Mouse (Mus musculus) myocyte (in vitro differentiated cells): Measurements from ENCODE around the gene Kcnh3. TPM values are rescaled to one million over a fixed set of nuclear protein-coding genes. Genes with fewer than 3 reads are reported as not detected.

ENCODE experiments used
- H3K27me3 ChIP-seq: one replicate; pipeline ENCODE4 v1.6.1; 2011; ENCODE audit not compliant: control insufficient read depth, insufficient read depth, insufficient read length
- H3K36me3 ChIP-seq: one replicate; pipeline ENCODE4 v1.6.1; 2011; ENCODE audit not compliant: control insufficient read depth, insufficient read depth
- H3K4me2 ChIP-seq: one replicate; pipeline ENCODE4 v1.6.1; 2011; ENCODE audit warnings: low read depth, control low read depth
- H3K4me3 ChIP-seq: one replicate; pipeline ENCODE4 v1.5.1; 2011; ENCODE audit warnings: mild to moderate bottlenecking, control low read depth, moderate library complexity
- H3K79me2 ChIP-seq: one replicate; pipeline ENCODE4 v1.6.1; 2011; ENCODE audit not compliant: control insufficient read depth, insufficient read depth
- H3ac ChIP-seq: one replicate; pipeline ENCODE4 v1.6.1; 2011; ENCODE audit not compliant: control insufficient read depth, insufficient read length
- CEBPB ChIP-seq: IDR thresholded peaks from 2 replicates; pipeline ENCODE4 v1.6.1; 2011; ENCODE audit warnings: mild to moderate bottlenecking, moderate library complexity; ENCODE audit not compliant: poor library complexity, insufficient read depth, severe bottlenecking
- E2F4 ChIP-seq: IDR thresholded peaks from one replicate; pipeline ENCODE4 v1.6.1; 2011; ENCODE audit warnings: mild to moderate bottlenecking, control low read depth, moderate library complexity; ENCODE audit not compliant: insufficient read depth
- MAX ChIP-seq: IDR thresholded peaks from one replicate; pipeline ENCODE4 v1.6.1; 2011; ENCODE audit warnings: low read depth, mild to moderate bottlenecking, control low read depth
- MYOD1 ChIP-seq, 3 experiments: IDR thresholded peaks; one replicate each; pipeline ENCODE4 v1.6.1; 2011; ENCODE audit warnings: control low read depth in 2 of 3, low read depth in 2 of 3, mild to moderate bottlenecking in 2 of 3, moderate library complexity in 1 of 3; ENCODE audit not compliant: insufficient read length in 2 of 3, control insufficient read depth in 1 of 3
- MYOG ChIP-seq, 3 experiments: IDR thresholded peaks; one replicate each; pipeline ENCODE4 v1.6.1; 2011; ENCODE audit warnings: control low read depth in 2 of 3, low read depth in 2 of 3, mild to moderate bottlenecking in 2 of 3; ENCODE audit not compliant: insufficient read length in 2 of 3, control insufficient read depth in 1 of 3, insufficient read depth in 1 of 3
- POLR2A ChIP-seq: IDR thresholded peaks from one replicate; pipeline ENCODE4 v1.6.1; 2011; ENCODE audit warnings: low read depth, mild to moderate bottlenecking, control low read depth, moderate library complexity; ENCODE audit not compliant: insufficient read length
- POLR2AphosphoS2 ChIP-seq: IDR thresholded peaks from one replicate; pipeline ENCODE4 v1.6.1; 2011; ENCODE audit warnings: low read depth, control low read depth; ENCODE audit not compliant: insufficient read length
- REST ChIP-seq: IDR thresholded peaks from one replicate; pipeline ENCODE4 v1.6.1; 2011; ENCODE audit warnings: mild to moderate bottlenecking, control low read depth, moderate library complexity; ENCODE audit not compliant: insufficient read depth, insufficient read length
- SRF ChIP-seq: IDR thresholded peaks from one replicate; pipeline ENCODE4 v1.6.1; 2011; ENCODE audit warnings: low read depth; ENCODE audit not compliant: control insufficient read depth, insufficient read length
- TCF12 ChIP-seq: IDR thresholded peaks from one replicate; pipeline ENCODE4 v1.6.1; 2011; ENCODE audit warnings: mild to moderate bottlenecking, control low read depth; ENCODE audit not compliant: poor library complexity, insufficient read depth, severe bottlenecking
- TCF3 ChIP-seq: IDR thresholded peaks from one replicate; pipeline ENCODE4 v1.6.1; 2011; ENCODE audit warnings: low read depth, control low read depth; ENCODE audit not compliant: insufficient read length
- USF1 ChIP-seq: IDR thresholded peaks from one replicate; pipeline ENCODE4 v1.6.1; 2011; ENCODE audit warnings: low read depth, mild to moderate bottlenecking, control low read depth, moderate library complexity
- polyA plus RNA-seq: library from polyadenylated mRNA; unstranded; fragments of >200 nt; fragmentation: generic; extraction: Trizol; gene quantifications from one replicate; pipeline ENCODE4 v1.2.1, GENCODE M21; 2012; ENCODE audit warnings: missing spikeins

Kcnh3 gene
- polyA plus RNA-seq, 1 experiment, result 0.17 TPM

DNA sequence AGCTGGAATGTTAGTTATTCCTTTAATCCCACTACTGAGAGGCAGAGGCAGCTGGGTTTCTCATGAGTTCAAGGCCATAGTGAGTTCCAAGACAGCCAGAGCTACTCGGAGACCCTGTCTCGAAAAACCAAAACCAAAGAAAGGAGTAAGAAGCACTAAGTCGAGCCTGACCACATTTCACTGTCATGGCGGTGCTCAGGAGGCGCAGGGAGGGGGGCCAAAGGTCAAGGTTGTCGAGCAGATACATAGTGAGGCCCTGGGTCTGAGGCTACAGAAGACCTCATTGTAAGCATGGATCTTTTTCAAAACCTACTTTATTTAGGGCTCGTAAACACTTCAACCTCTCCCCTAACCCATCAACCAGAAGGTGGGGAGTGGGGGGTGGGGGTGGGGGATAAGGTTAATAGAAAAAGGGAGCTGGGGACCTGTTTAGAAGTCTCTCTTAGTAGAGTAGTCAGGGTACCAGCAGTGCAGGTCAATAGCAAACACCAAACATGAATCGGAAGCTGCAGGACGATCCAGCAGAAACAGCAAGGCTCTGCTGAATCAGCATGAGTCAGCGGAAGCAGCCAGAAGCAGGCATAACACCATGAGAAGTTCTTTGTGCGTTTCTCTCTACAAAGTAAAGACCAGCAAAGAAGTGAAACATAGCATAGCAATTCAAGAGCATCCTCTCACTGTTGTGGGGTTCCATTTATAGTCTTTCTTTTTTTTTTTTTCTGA lies 8.8 kb upstream of the Kcnh3 start:
- Histone ChIP-seq H3ac (no peak overlapping the region), H3K4me2 (no peak overlapping the region), H3K79me2 (no peaks in the 10 kb centered on the region), H3K4me3 (no peak overlapping the region), H3K27me3 (peaks cover 13% of the 10 kb centered on the region), H3K36me3 (peaks cover 22% of the 10 kb centered on the region)
- TF ChIP-seq SRF (no peak), REST (no peak), USF1 (no peak), MYOG (IDR thresholded peaks at IDR 0.05; ENCODE audit: control insufficient read depth in 1 of 3, insufficient read depth in 1 of 3, insufficient read length in 2 of 3, low read depth in 2 of 3) (no peak), POLR2AphosphoS2 (no peak), E2F4 (no peak), MYOD1 (IDR thresholded peaks at IDR 0.05; ENCODE audit: control insufficient read depth in 1 of 3, insufficient read length in 2 of 3, low read depth in 2 of 3) (no peak), CEBPB (no peak), TCF12 (no peak), POLR2A (no peak)

DNA sequence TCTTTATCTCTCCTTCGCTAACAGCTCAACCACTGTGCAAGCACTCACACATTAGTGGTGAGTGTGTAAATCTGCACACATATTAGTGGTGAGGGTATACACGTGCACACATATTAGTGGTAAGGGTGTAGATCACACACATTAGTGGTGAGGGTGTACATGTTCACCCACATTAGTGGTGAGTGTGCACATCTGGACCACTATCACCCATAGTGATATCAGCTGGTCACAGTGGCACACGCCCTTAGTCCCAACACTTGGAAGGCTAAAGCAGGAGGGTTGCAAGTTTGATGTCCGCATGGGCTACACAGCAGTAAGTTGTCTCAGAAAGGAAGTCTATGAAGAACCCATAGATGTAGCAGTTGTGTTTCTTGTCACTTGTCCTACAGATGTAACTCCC lies 7.0 kb upstream of the Kcnh3 start:
- Histone ChIP-seq H3K27me3 (peaks cover 30% of the 10 kb centered on the region), H3K4me2 (no peak overlapping the region), H3K4me3 (no peak overlapping the region), H3K36me3 (peaks cover 10% of the 10 kb centered on the region), H3ac (no peak overlapping the region), H3K79me2 (no peaks in the 10 kb centered on the region)
- TF ChIP-seq USF1 (no peak), CEBPB (no peak), POLR2A (no peak), REST (no peak), MYOD1 (IDR thresholded peaks at IDR 0.05; ENCODE audit: control insufficient read depth in 1 of 3, insufficient read length in 2 of 3, low read depth in 2 of 3) (no peak), SRF (no peak), MYOG (IDR thresholded peaks at IDR 0.05; ENCODE audit: control insufficient read depth in 1 of 3, insufficient read depth in 1 of 3, insufficient read length in 2 of 3, low read depth in 2 of 3) (no peak), E2F4 (no peak)

DNA sequence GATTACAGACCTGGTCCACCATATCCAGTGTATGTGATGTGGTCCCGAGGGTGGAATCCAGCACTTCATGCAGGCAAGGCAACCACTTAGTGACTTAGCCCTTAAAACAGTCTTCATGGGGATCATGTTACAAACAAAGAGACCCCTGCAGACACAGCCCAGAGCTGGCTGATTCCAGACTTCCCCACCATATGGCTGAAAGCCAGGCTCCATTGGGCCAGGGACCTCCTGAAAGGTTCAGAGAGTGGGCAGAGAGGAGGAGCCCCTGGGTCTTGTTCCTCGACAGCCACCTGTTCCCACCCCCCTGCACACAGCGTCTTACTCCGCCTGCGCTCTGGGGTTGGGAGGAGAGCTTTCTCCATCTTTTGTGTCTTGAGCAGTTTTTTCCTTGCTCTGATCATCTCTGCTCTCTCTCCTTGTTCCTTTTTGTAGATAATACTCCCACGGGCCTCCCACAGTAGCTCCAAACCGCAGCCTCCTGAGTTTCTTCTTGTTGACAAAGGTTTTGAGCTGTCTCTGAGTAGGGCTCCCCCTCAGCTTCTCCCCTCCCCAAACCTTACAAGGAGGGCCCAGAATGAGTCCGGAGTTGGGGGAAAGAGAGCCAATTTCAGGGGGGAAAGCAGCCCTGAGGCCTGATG lies 3.2 kb upstream of the Kcnh3 start:
- Histone ChIP-seq H3K4me2 (no peak overlapping the region), H3K36me3 (no peaks in the 10 kb centered on the region), H3K4me3 (no peak overlapping the region), H3ac (no peak overlapping the region), H3K79me2 (no peaks in the 10 kb centered on the region), H3K27me3 (peaks cover 68% of the 10 kb centered on the region)
- TF ChIP-seq REST, result no peak
- TF ChIP-seq USF1, result no peak
- no peak for TF ChIP-seq MYOG (IDR thresholded peaks at IDR 0.05; ENCODE audit: control insufficient read depth in 1 of 3, insufficient read depth in 1 of 3, insufficient read length in 2 of 3, low read depth in 2 of 3)

DNA sequence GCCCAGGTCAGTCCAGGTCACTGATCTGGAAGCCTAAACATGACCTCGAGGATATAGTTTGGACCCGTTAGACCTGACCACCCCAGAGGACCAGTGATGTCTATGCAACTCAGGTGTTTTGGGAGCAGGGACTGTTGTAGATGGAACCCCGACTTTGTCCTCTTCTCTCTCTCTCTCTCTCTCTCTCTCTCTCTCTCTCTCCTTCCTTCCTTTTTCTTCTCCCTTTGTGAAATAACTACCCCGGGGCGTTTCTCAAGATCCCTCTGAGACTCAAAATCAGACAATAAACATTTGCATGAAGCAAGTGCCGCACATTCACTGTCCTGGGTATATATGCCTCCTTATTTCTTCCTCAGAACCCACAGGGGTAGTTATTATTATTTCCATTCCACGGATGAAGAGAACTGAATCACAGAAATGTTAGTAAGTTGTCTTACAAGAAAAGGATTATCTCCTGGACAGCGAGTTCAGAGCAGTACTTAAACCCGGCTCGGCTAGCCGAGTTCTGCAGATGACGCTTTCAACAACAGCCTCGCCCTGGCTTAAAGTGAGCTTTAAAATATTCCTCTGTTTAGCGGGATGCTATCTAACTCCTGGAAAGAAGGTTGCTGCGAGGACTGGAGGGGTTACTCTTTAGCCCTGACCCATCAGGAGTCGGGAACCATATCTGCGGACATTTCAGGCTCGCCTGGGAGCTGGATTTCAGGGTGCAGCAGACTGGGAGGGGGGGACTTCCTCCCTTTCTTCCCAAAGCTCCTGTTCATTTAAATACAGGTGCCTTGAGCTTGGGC lies 1.7 kb upstream of the Kcnh3 start:
- Histone ChIP-seq H3ac (no peak overlapping the region), H3K4me3 (peak overlapping the region; percentile 32), H3K27me3 (peaks cover 84% of the 10 kb centered on the region), H3K79me2 (no peaks in the 10 kb centered on the region), H3K36me3 (no peaks in the 10 kb centered on the region), H3K4me2 (peak overlapping the region; percentile 100)
- no peak for TF ChIP-seq POLR2AphosphoS2
- no peak for TF ChIP-seq MAX
- TF ChIP-seq TCF3, result no peak
- TF ChIP-seq MYOD1 (IDR thresholded peaks at IDR 0.05; ENCODE audit: control insufficient read depth in 1 of 3, insufficient read length in 2 of 3, low read depth in 2 of 3), result no peak

DNA sequence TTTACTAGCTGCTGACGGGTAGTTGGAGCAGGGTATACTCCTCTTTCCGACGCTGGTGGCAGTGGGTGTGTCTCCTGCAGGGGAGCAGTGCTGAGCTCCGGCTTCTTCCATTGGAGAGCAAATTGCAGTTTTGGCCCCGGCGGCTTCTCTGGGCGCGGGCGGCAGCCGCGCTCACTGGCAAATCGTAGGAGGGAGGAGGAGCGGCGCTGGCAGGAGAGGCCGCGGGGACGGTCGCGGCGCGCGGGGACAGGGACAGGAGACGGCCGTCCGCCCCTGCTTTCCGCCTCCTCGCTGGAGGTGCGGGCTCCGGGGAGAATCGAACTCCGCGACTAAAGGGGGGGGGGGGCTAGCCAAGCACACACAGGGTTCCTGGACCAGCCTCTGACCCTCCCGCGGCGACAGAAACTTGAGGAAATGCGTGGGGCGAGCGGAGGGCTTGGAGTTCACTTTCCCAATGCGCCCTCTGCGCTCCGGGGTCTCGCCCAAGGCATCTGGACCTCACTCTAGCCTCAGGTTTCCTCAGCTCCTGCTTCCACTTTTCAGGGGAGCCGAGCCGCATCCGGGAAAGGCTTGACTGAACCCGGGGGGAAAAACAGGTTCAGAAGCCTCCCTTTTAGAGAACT lies 965 bp upstream of the Kcnh3 start:
- Histone ChIP-seq H3K4me2 (peak overlapping the region; percentile 100), H3K79me2 (no peaks in the 10 kb centered on the region), H3K27me3 (peaks cover 91% of the 10 kb centered on the region), H3ac (no peak overlapping the region), H3K4me3 (peak overlapping the region; percentile 32), H3K36me3 (no peaks in the 10 kb centered on the region)
- TF ChIP-seq POLR2A (peak; percentile 23), MYOG (IDR thresholded peaks at IDR 0.05; ENCODE audit: control insufficient read depth in 1 of 3, insufficient read depth in 1 of 3, insufficient read length in 2 of 3, low read depth in 2 of 3) (no peak)
